Mouse (Mus musculus) frontal cortex, adult (tissue): ENCODE measurements around the gene Per2.

Experiments
- ATAC-seq: cut with Nextera tagmentation; 2 replicates; pipeline ENCODE4 v1.9.2; 2017; ENCODE audit warnings: mild to moderate bottlenecking, moderate library complexity, mixed read lengths; ENCODE audit not compliant: low TSS enrichment

The Per2 gene

GRCm38 (mm10) chr1:91434905-91435304, 24.2 kb downstream of the Per2 start:
- no peak for ATAC-seq

GRCm38 (mm10) chr1:91430761-91431160, 28.4 kb downstream of the Per2 start:
- no peak for ATAC-seq

GRCm38 (mm10) chr1:91429212-91429611, 29.9 kb downstream of the Per2 start:
- ATAC-seq: no peak

- peak; percentile 82 for ATAC-seq
Measured at GRCm38 (mm10) chr1:91428614-91429013, 30.5 kb downstream of the Per2 start.

GRCm38 (mm10) chr1:91426397-91426796, 32.7 kb downstream of the Per2 start:
- ATAC-seq: no peak

- ATAC-seq: no peak
Measured at GRCm38 (mm10) chr1:91420601-91421065, 38.5 kb downstream of the Per2 start.

- ATAC-seq: no peak
Measured at GRCm38 (mm10) chr1:91419862-91420600, 39.1 kb downstream of the Per2 start.

- no peak for ATAC-seq
Measured at GRCm38 (mm10) chr1:91417991-91418390, 41.1 kb downstream of the Per2 start.

- no peak for ATAC-seq
Measured at GRCm38 (mm10) chr1:91415311-91415710, 43.8 kb downstream of the Per2 start.

- ATAC-seq: no peak
Measured at GRCm38 (mm10) chr1:91414903-91415302, 44.2 kb downstream of the Per2 start.

- no peak for ATAC-seq
Measured at GRCm38 (mm10) chr1:91413898-91414594, 45.1 kb downstream of the Per2 start, which contains the start of gene Hes6. Gene Hes6, minus strand, starts transcription at chr1:91414038.

GRCm38 (mm10) chr1:91413536-91413897, 45.6 kb downstream of the Per2 start:
- ATAC-seq: no peak

GRCm38 (mm10) chr1:91413030-91413506, 46.1 kb downstream of the Per2 start:
- ATAC-seq: peak; percentile 88

GRCm38 (mm10) chr1:91412286-91413029, 46.7 kb downstream of the Per2 start:
- peak; percentile 11; the same call in 1 of the 2 replicates for ATAC-seq

GRCm38 (mm10) chr1:91411631-91412285, 47.4 kb downstream of the Per2 start:
- ATAC-seq: no peak

- ATAC-seq: no peak
Measured at GRCm38 (mm10) chr1:91407819-91408218, 51.3 kb downstream of the Per2 start.

- peak; percentile 32; the same call in 1 of the 2 replicates for ATAC-seq
Measured at GRCm38 (mm10) chr1:91405406-91406169, 53.5 kb downstream of the Per2 start.

- ATAC-seq: no peak
Measured at GRCm38 (mm10) chr1:91404976-91405375, 54.1 kb downstream of the Per2 start.

- peak; percentile 90 for ATAC-seq
Measured at GRCm38 (mm10) chr1:91398260-91399062, 60.7 kb downstream of the Per2 start, which contains the start of gene Ilkap. Gene Ilkap, minus strand, starts transcription at chr1:91398815.

- peak; percentile 36; the same call in 1 of the 2 replicates for ATAC-seq
Measured at GRCm38 (mm10) chr1:91397927-91398259, 61.2 kb downstream of the Per2 start.
